Mouse (Mus musculus) liver, adult (tissue): ENCODE data around the gene Arpc1a.
"Not testable (repeated sequence)": the region's sequence is repeated elsewhere in the genome, so short reads cannot be mapped to it uniquely, and the experiment has no call there.

ENCODE experiments used
- GATA4 ChIP-seq: IDR thresholded peaks from 2 replicates; pipeline ENCODE4 v1.6.1; 2014; ENCODE audit warnings: mild to moderate bottlenecking, low read length; ENCODE audit not compliant: insufficient replicate concordance

Gene Arpc1a

GRCm38 (mm10) chr5:145083632-145084451 lies at the start of gene Arpc1a, which contains the start of gene Kpna7:
Gene Arpc1a, plus strand, starts transcription at chr5:145083830.
Gene Kpna7, minus strand, starts transcription at chr5:145084030.
- no peak for TF ChIP-seq GATA4

GRCm38 (mm10) chr5:145041628-145042027 lies 42.0 kb upstream of the Arpc1a start:
- no peak for TF ChIP-seq GATA4

- not testable (repeated sequence) for TF ChIP-seq GATA4
Observed at GRCm38 (mm10) chr5:145042690-145043089, 40.9 kb upstream of the Arpc1a start, which contains the start of gene 1700018F24Rik. Gene 1700018F24Rik, plus strand, starts transcription at chr5:145042990.

GRCm38 (mm10) chr5:145057907-145058306 lies 25.7 kb upstream of the Arpc1a start:
- TF ChIP-seq GATA4: no peak

- TF ChIP-seq GATA4: no peak
Observed at GRCm38 (mm10) chr5:145058722-145059121, 24.9 kb upstream of the Arpc1a start.

GRCm38 (mm10) chr5:145059524-145059923 lies 24.1 kb upstream of the Arpc1a start:
- TF ChIP-seq GATA4: no peak

- TF ChIP-seq GATA4: no peak
Observed at GRCm38 (mm10) chr5:145064765-145065340, 18.8 kb upstream of the Arpc1a start.

- TF ChIP-seq GATA4: no peak
Observed at GRCm38 (mm10) chr5:145068863-145069262, 14.8 kb upstream of the Arpc1a start.

- TF ChIP-seq GATA4: no peak
Observed at GRCm38 (mm10) chr5:145069707-145070106, 13.9 kb upstream of the Arpc1a start.

- no peak for TF ChIP-seq GATA4
Observed at GRCm38 (mm10) chr5:145071342-145071741, 12.3 kb upstream of the Arpc1a start.

- TF ChIP-seq GATA4: no peak
Observed at GRCm38 (mm10) chr5:145075081-145075480, 8.5 kb upstream of the Arpc1a start.

- TF ChIP-seq GATA4: no peak
Observed at GRCm38 (mm10) chr5:145081866-145082613, 1.6 kb upstream of the Arpc1a start.

GRCm38 (mm10) chr5:145084822-145085221 lies 1.2 kb downstream of the Arpc1a start:
- no peak for TF ChIP-seq GATA4

- no peak for TF ChIP-seq GATA4
Observed at GRCm38 (mm10) chr5:145088186-145088585, 4.6 kb downstream of the Arpc1a start.

GRCm38 (mm10) chr5:145089878-145090277 lies 6.2 kb downstream of the Arpc1a start:
- TF ChIP-seq GATA4: no peak

- no peak for TF ChIP-seq GATA4
Observed at GRCm38 (mm10) chr5:145096195-145096594, 12.6 kb downstream of the Arpc1a start.
